Mouse (Mus musculus): Measurements from ENCODE around the gene Unc93a. TPM values are rescaled to one million over a fixed set of nuclear protein-coding genes. Genes with fewer than 3 reads are reported as not detected.
"Not testable (repeated sequence)": the region's sequence is repeated elsewhere in the genome, so short reads cannot be mapped to it uniquely, and the experiment has no call there.

Unc93a gene
- polyA plus RNA-seq, 1 experiment: not detected

DNA sequence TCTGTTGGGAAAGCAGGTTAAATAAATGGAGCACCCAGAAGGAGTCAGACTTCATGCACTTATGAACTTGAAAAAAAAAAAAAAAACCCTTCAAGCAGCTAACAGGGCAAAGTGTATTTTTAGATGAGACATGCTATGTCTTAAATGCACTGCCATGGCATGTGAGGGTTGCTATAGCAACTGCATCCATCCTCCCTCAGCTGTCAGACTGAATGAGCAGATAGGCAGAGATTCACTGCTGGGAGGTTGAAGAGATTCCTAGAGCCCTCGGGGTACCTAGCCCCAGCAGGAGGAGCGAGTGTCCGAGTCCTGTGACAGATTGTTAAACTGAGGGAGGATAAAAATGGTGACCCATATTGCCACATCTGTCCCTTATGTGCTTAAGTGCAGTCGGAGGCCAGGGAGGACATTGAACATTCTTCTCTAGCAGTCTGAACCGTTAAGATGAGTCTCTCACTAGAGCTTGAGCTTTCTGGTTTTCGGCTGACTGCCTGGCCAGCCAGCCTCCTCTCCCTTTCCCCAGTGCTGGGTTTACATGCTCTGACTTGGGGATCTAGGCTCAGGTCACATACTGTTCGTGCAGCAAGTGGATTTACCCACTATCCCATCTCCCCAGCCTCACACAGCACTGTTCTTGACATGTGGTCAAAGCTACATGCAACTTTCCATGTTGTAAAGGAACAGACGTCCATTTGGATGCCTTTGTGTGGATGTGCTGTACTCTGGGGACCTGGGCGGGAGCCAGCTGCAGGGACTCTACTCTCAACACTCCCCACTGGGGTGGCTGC lies 18.9 kb downstream of the Unc93a start:
- not testable (repeated sequence) for H3K4me3 ChIP-seq (ENCODE audit: insufficient read depth, low read depth, low read length); H3K4me1 ChIP-seq (ENCODE audit: control insufficient read depth, insufficient read depth, insufficient read length, low read length); H3K27ac ChIP-seq (replicated peaks; ENCODE audit: low read depth, low read length)

DNA sequence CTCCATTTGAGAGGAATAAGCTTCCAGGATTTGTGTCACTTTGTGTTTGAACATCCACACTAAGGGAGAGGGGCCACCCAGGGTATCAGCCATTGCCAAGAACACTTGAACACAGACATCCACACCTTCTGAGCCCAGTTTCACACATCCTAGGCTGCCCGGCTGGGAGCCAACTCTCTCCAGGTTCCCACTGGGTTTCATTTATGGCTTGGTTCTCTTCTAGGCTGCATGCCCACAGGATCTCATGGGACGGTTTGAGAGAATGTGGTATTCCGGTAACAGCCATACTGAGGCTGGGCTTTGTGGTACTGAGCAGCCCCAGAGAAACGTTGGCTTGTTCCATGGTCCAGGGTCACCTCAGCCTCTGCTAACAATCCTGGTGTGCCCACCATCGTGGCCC lies 25.0 kb downstream of the Unc93a start:
- not testable (repeated sequence) for H3K27ac ChIP-seq (replicated peaks; ENCODE audit: low read depth, low read length); H3K4me3 ChIP-seq (ENCODE audit: insufficient read depth, low read depth, low read length); H3K4me1 ChIP-seq (ENCODE audit: control insufficient read depth, insufficient read depth, insufficient read length, low read length)

- H3K4me3 ChIP-seq (ENCODE audit: insufficient read depth, low read depth, low read length); H3K4me1 ChIP-seq (ENCODE audit: control insufficient read depth, insufficient read depth, insufficient read length, low read length); H3K27ac ChIP-seq (replicated peaks; ENCODE audit: low read depth, low read length): not testable (repeated sequence)
Observed at GRCm38 (mm10) chr17:13092960-13093359, 38.6 kb downstream of the Unc93a start.

DNA sequence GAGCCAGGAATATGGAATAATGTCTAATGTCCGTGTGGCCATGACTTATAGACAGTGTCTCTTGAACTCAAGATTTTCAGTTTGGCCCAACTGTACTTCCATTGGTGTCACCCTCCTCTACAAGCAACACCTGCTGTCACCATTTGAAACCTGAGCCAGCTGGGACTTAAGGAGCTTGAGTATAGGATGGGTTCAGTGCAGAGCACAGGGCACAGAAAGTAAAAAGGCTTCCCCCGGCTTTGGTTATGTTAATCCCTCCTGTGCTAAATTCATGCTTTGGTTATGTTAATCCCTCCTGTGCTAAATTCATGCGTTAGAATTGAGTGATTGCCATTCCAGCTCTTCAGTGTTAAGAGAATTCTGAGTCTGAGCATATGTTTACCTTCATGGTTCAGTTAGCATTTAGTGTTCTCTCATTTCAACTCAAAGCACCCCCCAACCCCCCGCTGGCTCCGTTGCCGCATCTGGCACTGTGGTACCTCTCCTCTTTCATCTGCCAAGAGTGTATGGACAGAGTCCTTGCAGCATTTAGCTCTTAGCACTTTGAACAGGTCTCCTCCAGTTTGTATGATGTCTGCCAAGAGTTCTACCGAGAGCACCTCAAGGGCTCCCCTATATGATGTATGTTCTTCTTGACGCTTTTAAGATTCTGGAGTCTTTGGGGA lies 39.4 kb downstream of the Unc93a start:
- H3K27ac ChIP-seq (replicated peaks; ENCODE audit: low read depth, low read length); H3K4me1 ChIP-seq (ENCODE audit: control insufficient read depth, insufficient read depth, insufficient read length, low read length); H3K4me3 ChIP-seq (ENCODE audit: insufficient read depth, low read depth, low read length): not testable (repeated sequence)

DNA sequence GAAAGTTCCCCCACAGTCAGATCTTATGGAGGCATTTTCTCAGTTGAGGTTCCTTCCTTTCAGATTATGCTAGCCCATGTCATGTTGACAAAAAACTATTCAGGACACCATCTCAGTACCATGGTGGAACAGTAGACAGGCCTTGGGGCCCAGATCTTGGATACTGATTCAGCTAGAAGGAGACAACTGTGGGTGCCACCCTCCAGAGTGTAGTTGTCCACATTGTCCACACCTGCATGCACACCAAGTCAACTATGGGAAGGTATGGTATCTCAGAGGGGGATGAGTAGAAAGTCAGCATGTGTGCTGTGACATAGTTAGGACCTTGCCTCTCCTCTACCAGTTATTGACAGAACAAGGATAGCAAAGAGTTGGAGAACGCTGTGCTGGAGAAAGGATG lies 40.1 kb downstream of the Unc93a start:
- H3K27ac ChIP-seq (replicated peaks; ENCODE audit: low read depth, low read length); H3K4me1 ChIP-seq (ENCODE audit: control insufficient read depth, insufficient read depth, insufficient read length, low read length); H3K4me3 ChIP-seq (ENCODE audit: insufficient read depth, low read depth, low read length): not testable (repeated sequence)

GRCm38 (mm10) chr17:13069227-13069626 lies 62.4 kb downstream of the Unc93a start:
- not testable (repeated sequence) for H3K4me3 ChIP-seq (ENCODE audit: insufficient read depth, low read depth, low read length); H3K4me1 ChIP-seq (ENCODE audit: control insufficient read depth, insufficient read depth, insufficient read length, low read length); H3K27ac ChIP-seq (replicated peaks; ENCODE audit: low read depth, low read length)

DNA sequence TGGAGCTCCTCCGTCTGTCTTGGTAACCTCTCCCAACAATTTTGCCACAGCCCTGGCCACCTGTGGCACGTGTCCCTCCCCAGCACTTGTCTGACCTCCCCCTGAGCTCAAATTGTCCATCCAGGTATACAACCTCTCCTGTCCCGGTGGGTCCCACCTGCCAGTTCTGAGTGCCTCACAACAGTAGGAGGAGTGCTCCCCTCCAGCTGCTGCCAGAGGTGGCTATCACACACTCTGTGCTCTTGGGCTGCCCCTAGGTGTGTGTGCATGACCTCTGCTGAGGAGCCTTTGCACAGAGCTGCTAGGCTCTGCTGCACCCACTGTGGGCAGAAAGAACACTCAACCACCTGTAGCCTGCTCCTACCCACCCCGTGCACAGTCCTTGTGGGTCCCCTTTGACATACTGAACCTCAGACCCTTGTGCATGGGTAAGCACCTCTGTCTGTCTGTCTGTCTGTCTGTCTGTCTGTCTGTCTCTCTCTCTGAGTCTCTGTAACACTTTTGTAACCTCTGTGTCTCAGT lies 63.7 kb downstream of the Unc93a start:
- H3K4me1 ChIP-seq (ENCODE audit: control insufficient read depth, insufficient read depth, insufficient read length, low read length); H3K4me3 ChIP-seq (ENCODE audit: insufficient read depth, low read depth, low read length); H3K27ac ChIP-seq (replicated peaks; ENCODE audit: low read depth, low read length): not testable (repeated sequence)

- H3K27ac ChIP-seq (replicated peaks; ENCODE audit: low read depth, low read length); H3K4me3 ChIP-seq (ENCODE audit: insufficient read depth, low read depth, low read length); H3K4me1 ChIP-seq (ENCODE audit: control insufficient read depth, insufficient read depth, insufficient read length, low read length): not testable (repeated sequence)
Observed at GRCm38 (mm10) chr17:13062882-13063281, 68.7 kb downstream of the Unc93a start.

DNA sequence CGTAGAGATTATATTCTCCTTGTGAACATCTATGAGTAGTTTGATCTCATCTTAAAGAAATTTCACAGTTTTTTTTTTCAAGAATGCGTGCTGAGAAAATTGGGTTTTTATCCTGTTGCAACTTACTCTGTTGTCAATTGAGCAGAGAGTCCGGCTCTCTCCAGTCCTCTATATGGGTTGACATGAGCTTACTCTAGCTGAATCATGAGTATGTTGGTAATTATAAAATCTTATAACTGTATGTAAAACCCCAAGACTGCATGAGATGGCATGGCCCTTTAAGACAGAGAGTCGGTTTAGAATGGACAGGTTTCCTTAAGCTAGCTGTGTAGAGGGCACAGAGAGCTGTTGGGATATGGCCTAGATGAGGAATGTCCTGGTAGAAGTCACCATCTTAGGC lies 70.8 kb downstream of the Unc93a start, which contains the start of gene Tcp10b:
Tcp10b (plus strand) TSS at position 301 of the 400 bp plus-strand sequence.
- not testable (repeated sequence) for H3K27ac ChIP-seq (replicated peaks; ENCODE audit: low read depth, low read length); H3K4me1 ChIP-seq (ENCODE audit: control insufficient read depth, insufficient read depth, insufficient read length, low read length); H3K4me3 ChIP-seq (ENCODE audit: insufficient read depth, low read depth, low read length)

Other genes with a start within 250 kb of the Unc93a start
- 67.4 and 78.9 TPM in 2 replicates for gene Pnldc1, start 221.6 kb downstream of the Unc93a start, polyA plus RNA-seq (2012; ENCODE audit: insufficient read depth, insufficient read length, missing spikeins)
- gene Tcp1, start 216.1 kb downstream of the Unc93a start, polyA plus RNA-seq (2012; ENCODE audit: insufficient read depth, insufficient read length, missing spikeins): 154 and 194 TPM in 2 replicates
- gene Mrpl18, start 215.5 kb downstream of the Unc93a start, polyA plus RNA-seq (2012; ENCODE audit: insufficient read depth, insufficient read length, missing spikeins): 135 and 149 TPM in 2 replicates
- 1.9 TPM in 1 of 2 replicates, not detected in the other for gene Acat3, start 191.2 kb downstream of the Unc93a start, polyA plus RNA-seq (2012; ENCODE audit: insufficient read depth, insufficient read length, missing spikeins)
- 236 TPM in 2 replicates for gene Acat2, start 171.1 kb downstream of the Unc93a start, polyA plus RNA-seq (2012; ENCODE audit: insufficient read depth, insufficient read length, missing spikeins)
- 59.6 and 62.5 TPM in 2 replicates for gene Wtap, start 137.6 kb downstream of the Unc93a start, polyA plus RNA-seq (2012; ENCODE audit: insufficient read depth, insufficient read length, missing spikeins)
- gene Sod2, start 125.0 kb downstream of the Unc93a start, polyA plus RNA-seq (2012; ENCODE audit: insufficient read depth, insufficient read length, missing spikeins): 1,013 and 1,407 TPM in 2 replicates
- gene Gpr31b, start 79.5 kb downstream of the Unc93a start, polyA plus RNA-seq (2012; ENCODE audit: insufficient read depth, insufficient read length, missing spikeins): not detected in 2 replicates
- gene Tcp10b, start 70.7 kb downstream of the Unc93a start, polyA plus RNA-seq (2012; ENCODE audit: insufficient read depth, insufficient read length, missing spikeins): 0.91 TPM in 1 of 2 replicates, not detected in the other
- not detected in 2 replicates for gene Smok2a, start 89.4 kb upstream of the Unc93a start, polyA plus RNA-seq (2012; ENCODE audit: insufficient read depth, insufficient read length, missing spikeins)
- gene Smok2b, start 98.4 kb upstream of the Unc93a start, polyA plus RNA-seq (2012; ENCODE audit: insufficient read depth, insufficient read length, missing spikeins): not detected in 2 replicates
- not detected in 2 replicates for gene Tcp10c, start 222.8 kb upstream of the Unc93a start, polyA plus RNA-seq (2012; ENCODE audit: insufficient read depth, insufficient read length, missing spikeins)

Data from brown adipose tissue, adult 24 weeks (tissue).